8 mouse cellular contexts compared by ENCODE assay signal in the genomic region with DNA sequence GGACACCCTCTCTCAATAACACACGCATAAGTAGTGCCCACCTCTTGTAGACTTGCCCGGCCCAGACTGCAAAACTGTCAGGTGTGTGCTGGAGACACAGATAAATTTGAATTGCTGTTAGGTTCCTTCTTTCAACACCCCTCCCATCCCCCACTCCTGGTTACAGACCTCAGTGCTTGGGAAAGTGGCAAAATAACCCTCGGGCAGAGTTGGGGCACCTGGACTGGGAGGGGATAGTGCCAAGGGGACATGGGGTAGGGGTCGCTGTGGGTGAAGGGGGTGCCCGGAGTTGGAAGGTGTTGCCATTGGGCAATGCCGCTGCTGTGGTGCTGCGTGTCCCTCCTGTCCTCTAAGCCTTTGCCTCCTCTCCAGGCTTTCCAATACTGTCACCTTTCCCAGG. TPM values are rescaled to one million over a fixed set of nuclear protein-coding genes. Genes with fewer than 3 reads are reported as not detected.
A peak's percentile ranks its signal among the peaks of the same experiment; 100 is the strongest.
DNase-seq lines count a peak whose midpoint lies in the region; ATAC-seq and TF ChIP-seq lines count a peak whose summit lies in the region.

No protein-coding gene starts in this region.

- peaks cover 3% of the 10 kb centered on the region; the same call in 1 of the 2 replicates for H3K27me3 ChIP-seq in embryonic facial prominence, embryonic 14.5 days (replicated peaks; ENCODE audit: control insufficient read depth, insufficient read depth, low read length)
- H3K27me3 ChIP-seq in hindbrain, postnatal 0 days (ENCODE audit: insufficient read depth, low read length) = no peaks in the 10 kb centered on the region
- peaks cover 9% of the 10 kb centered on the region; the same call in 1 of the 2 replicates for H3K27me3 ChIP-seq in midbrain, embryonic 12.5 days

- no peak for TF ChIP-seq CTCF in layer of hippocampus, adult 2 months (conservative IDR thresholded peaks at IDR 0.05)
- TF ChIP-seq CTCF in hindbrain, postnatal 0 days (IDR thresholded peaks at IDR 0.05; ENCODE audit: low read depth) = no peak

- no peak for DNase-seq in layer of hippocampus, adult 2 months (ENCODE audit: low spot score in 2 of 2)
- DNase-seq in layer of hippocampus, adult 11-12 months (ENCODE audit: low spot score) = no peak
- no peak for DNase-seq in embryonic facial prominence, embryonic 14.5 days (ENCODE audit: low spot score)
- DNase-seq in hindbrain, postnatal 0 days (ENCODE audit: low spot score) = no peak
- no peak for DNase-seq in spleen, postnatal 4 days (ENCODE audit: low spot score in 2 of 2)
- DNase-seq in testis, postnatal 10 days (ENCODE audit: low spot score) = no peak
- no peak for DNase-seq in lung, postnatal 4 days

- peaks cover 9% of the 10 kb centered on the region; the same call in 1 of the 2 replicates for H3K4me1 ChIP-seq in embryonic facial prominence, embryonic 14.5 days (ENCODE audit: control insufficient read depth, insufficient read depth, low read length)
- peaks cover 7% of the 10 kb centered on the region; the same call in 1 of the 2 replicates for H3K4me1 ChIP-seq in hindbrain, postnatal 0 days (ENCODE audit: insufficient read depth, low read length)
- peaks cover 10% of the 10 kb centered on the region for H3K4me1 ChIP-seq in midbrain, embryonic 12.5 days

- H3K9me3 ChIP-seq in embryonic facial prominence, embryonic 14.5 days (ENCODE audit: control insufficient read depth, low read length) = no peaks in the 10 kb centered on the region
- no peaks in the 10 kb centered on the region for H3K9me3 ChIP-seq in hindbrain, postnatal 0 days (ENCODE audit: low read length)
- H3K9me3 ChIP-seq in midbrain, embryonic 12.5 days = no peaks in the 10 kb centered on the region

- H3K4me3 ChIP-seq in layer of hippocampus, adult 2 months = peak overlapping the region; percentile 73
- H3K4me3 ChIP-seq in embryonic facial prominence, embryonic 14.5 days (ENCODE audit: low read depth, low read length) = peak overlapping the region; percentile 56
- peak overlapping the region; percentile 74 for H3K4me3 ChIP-seq in hindbrain, postnatal 0 days (ENCODE audit: low read length)
- H3K4me3 ChIP-seq in midbrain, embryonic 12.5 days = peak overlapping the region; percentile 52

- no peak for ATAC-seq in embryonic facial prominence, embryonic 14.5 days (ENCODE audit: low read depth)
- no peak for ATAC-seq in hindbrain, postnatal 0 days
- peak; percentile 29 for ATAC-seq in midbrain, embryonic 12.5 days (ENCODE audit: low FRiP score, low read depth)

- WGBS in embryonic facial prominence, embryonic 14.5 days = 24% methylated on average over 5 of the region's 7 CpGs
- 15% methylated on average over 7 of the region's 7 CpGs for WGBS in hindbrain, postnatal 0 days
- WGBS in midbrain, embryonic 12.5 days = 16% methylated on average over 7 of the region's 7 CpGs

- peak overlapping the region; percentile 98 for H3K4me2 ChIP-seq in embryonic facial prominence, embryonic 14.5 days (ENCODE audit: low read depth, low read length)
- peak overlapping the region; percentile 88 for H3K4me2 ChIP-seq in hindbrain, postnatal 0 days (ENCODE audit: low read depth, low read length)
- H3K4me2 ChIP-seq in midbrain, embryonic 12.5 days (replicated peaks) = peak overlapping the region; percentile 75

- peak overlapping the region; percentile 90 for H3K27ac ChIP-seq in layer of hippocampus, adult 2 months
- no peak overlapping the region for H3K27ac ChIP-seq in embryonic facial prominence, embryonic 14.5 days (replicated peaks; ENCODE audit: low read depth, low read length)
- H3K27ac ChIP-seq in hindbrain, postnatal 0 days = no peak overlapping the region
- no peak overlapping the region for H3K27ac ChIP-seq in midbrain, embryonic 12.5 days (replicated peaks)

- H3K9ac ChIP-seq in embryonic facial prominence, embryonic 14.5 days (ENCODE audit: low read depth, low read length) = no peak overlapping the region
- H3K9ac ChIP-seq in hindbrain, postnatal 0 days (replicated peaks; ENCODE audit: low read length) = peak overlapping the region; percentile 85
- H3K9ac ChIP-seq in midbrain, embryonic 12.5 days (replicated peaks) = no peak overlapping the region

- H3K36me3 ChIP-seq in embryonic facial prominence, embryonic 14.5 days (ENCODE audit: control insufficient read depth, insufficient read depth, low read length) = no peaks in the 10 kb centered on the region
- H3K36me3 ChIP-seq in hindbrain, postnatal 0 days (ENCODE audit: insufficient read depth, low read length) = no peaks in the 10 kb centered on the region; the same call in 1 of the 2 replicates
- H3K36me3 ChIP-seq in midbrain, embryonic 12.5 days = no peaks in the 10 kb centered on the region

RNA-seq across cellular contexts. Expression of a gene that starts 43.9 kb away (rescaled TPM):
- 10 to 100 TPM; 10.9 to 12.6 TPM for total RNA-seq in layer of hippocampus, adult 2 months (2021)
- polyA plus RNA-seq in embryonic facial prominence, embryonic 14.5 days (2014; fragmentation: Nextera tagmentation; extraction: Ambion mirVana) = 1.9 and 3.1 TPM in 2 replicates
- 41.6 and 51.6 TPM in 2 replicates for total RNA-seq in hindbrain, postnatal 0 days (2014; rRNA removed)
- 25.7 and 28.0 TPM in 2 replicates for polyA plus RNA-seq in hindbrain, postnatal 0 days (2015; fragmentation: Nextera tagmentation; extraction: Ambion mirVana)
- 8.1 and 8.6 TPM in 2 replicates for polyA plus RNA-seq in midbrain, embryonic 12.5 days (2016; fragmentation: Nextera tagmentation; extraction: Ambion mirVana)
